Mouse (Mus musculus) forebrain, embryonic 15.5 days (tissue): ENCODE results near the gene Zswim8. TPM values are rescaled to one million over a fixed set of nuclear protein-coding genes. Genes with fewer than 3 reads are reported as not detected.

Source experiments
- ATAC-seq: fragments of 200-750 bp; cut with Nextera tagmentation; replicated peaks from 2 replicates; pipeline ENCODE4 v1.8.0; 2017; ENCODE audit warnings: mild to moderate bottlenecking, moderate TSS enrichment, moderate library complexity
- H3K27ac ChIP-seq: fragments of 300-500 bp; sonication (generic); replicated peaks from 2 replicates; pipeline ENCODE4 v1.5.1; 2015; ENCODE audit warnings: mild to moderate bottlenecking, inconsistent platforms
- H3K27me3 ChIP-seq: fragments of 300-500 bp; sonication (generic); 2 replicates; pipeline ENCODE4 v1.6.1; 2015; ENCODE audit warnings: inconsistent platforms
- H3K36me3 ChIP-seq: fragments of 300-500 bp; sonication (generic); 2 replicates; pipeline ENCODE4 v1.6.1; 2015; ENCODE audit warnings: mild to moderate bottlenecking, inconsistent platforms
- H3K4me1 ChIP-seq: fragments of 300-500 bp; sonication (generic); 2 replicates; pipeline ENCODE4 v1.6.1; 2015; ENCODE audit warnings: inconsistent platforms
- H3K4me2 ChIP-seq: fragments of 300-500 bp; sonication (generic); replicated peaks from 2 replicates; pipeline ENCODE4 v1.6.1; 2015; ENCODE audit warnings: mild to moderate bottlenecking, inconsistent platforms
- H3K4me3 ChIP-seq: fragments of 300-500 bp; sonication (generic); 2 replicates; pipeline ENCODE4 v1.5.1; 2015; ENCODE audit warnings: mild to moderate bottlenecking, inconsistent platforms
- H3K9ac ChIP-seq: fragments of 300-500 bp; sonication (generic); replicated peaks from 2 replicates; pipeline ENCODE4 v1.6.1; 2015; ENCODE audit warnings: mild to moderate bottlenecking, inconsistent platforms
- H3K9me3 ChIP-seq: fragments of 300-500 bp; sonication (generic); 2 replicates; pipeline ENCODE4 v1.6.1; 2016; ENCODE audit warnings: inconsistent platforms
- WGBS: fragments of 180-500 bp; shearing (Covaris S2); methylation state at CpG from one replicate; pipeline ENCODE4 v1.1.7; 2015; ENCODE audit warnings: mixed read lengths; 5-methylcytosine and 5-hydroxymethylcytosine counted together
- microRNA-seq: library from miRNA; unstranded; fragments of <30 nt; microRNA quantifications from one replicate; pipeline ENCODE4, GENCODE M21; 2016
- polyA plus RNA-seq: library from polyadenylated mRNA; unstranded; fragments of >200 nt; fragmentation: Nextera tagmentation; extraction: Ambion mirVana; gene quantifications from 2 replicates; pipeline ENCODE4 v1.2.1, GENCODE M21; 2015

Gene Zswim8
- polyA plus RNA-seq, 1 experiment from 2014 or later, result 46.1 TPM

DNA sequence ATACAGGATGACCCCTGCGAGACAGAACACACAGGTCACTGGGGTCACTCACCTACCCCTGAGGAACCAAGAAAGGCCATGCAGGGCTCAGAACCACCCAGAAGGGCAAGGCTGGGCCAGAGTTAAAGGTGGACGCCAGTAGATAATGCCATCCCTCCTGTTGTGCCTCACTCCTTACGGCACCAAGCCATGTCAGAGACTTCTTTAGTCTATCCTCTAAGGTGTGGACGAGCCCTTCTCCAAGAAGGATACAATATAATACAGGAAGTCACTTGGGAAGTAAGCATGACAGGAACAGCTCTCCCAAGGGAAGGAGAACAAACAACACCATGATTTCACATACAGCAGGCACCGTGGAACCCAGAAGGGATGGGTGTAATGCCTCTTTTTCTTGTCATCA lies 57.6 kb downstream of the Zswim8 start:
- no peak for ATAC-seq
- H3K27me3 ChIP-seq, result no peaks in the 10 kb centered on the region
- H3K4me1 ChIP-seq, result no peaks in the 10 kb centered on the region
- H3K4me2 ChIP-seq, result no peak overlapping the region
- WGBS, result 96% methylated on average over 5 of the region's 5 CpGs
- peaks cover 39% of the 10 kb centered on the region for H3K36me3 ChIP-seq
- H3K9ac ChIP-seq, result no peak overlapping the region
- no peaks in the 10 kb centered on the region for H3K9me3 ChIP-seq
- H3K27ac ChIP-seq, result no peak overlapping the region
- H3K4me3 ChIP-seq, result no peak overlapping the region

DNA sequence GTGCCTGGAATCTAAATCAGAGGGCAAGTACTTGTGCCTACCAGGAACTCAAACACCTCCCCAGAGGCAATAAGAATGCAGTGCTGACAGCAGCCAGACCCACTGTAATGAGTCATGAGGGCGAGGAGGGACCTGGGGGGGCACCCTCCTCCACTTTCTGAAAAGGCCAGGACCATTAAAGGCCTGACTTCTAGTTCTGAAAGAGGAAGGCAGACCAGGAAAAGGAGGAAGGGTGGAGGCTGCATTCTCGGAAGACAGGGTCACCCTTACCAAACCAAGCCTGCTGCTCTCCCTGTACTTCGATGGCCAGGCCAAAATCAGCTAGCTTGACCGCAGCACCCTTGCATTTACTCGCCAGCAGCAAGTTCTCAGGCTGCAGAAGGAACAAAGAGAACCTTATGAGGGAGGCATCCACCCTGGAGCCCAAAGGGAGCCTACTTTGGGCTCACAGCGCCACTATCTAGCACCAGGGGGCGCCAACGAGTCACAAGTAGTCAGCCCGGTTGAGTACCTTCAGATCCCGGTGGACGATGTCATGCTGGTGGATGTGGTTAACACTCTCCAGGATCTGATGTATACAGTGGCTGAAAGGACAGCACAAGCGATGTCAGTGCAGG lies 58.4 kb downstream of the Zswim8 start:
- H3K9ac ChIP-seq, result no peak overlapping the region
- H3K27ac ChIP-seq, result no peak overlapping the region
- H3K4me3 ChIP-seq, result no peak overlapping the region
- H3K4me2 ChIP-seq, result no peak overlapping the region
- H3K4me1 ChIP-seq, result no peaks in the 10 kb centered on the region
- no peaks in the 10 kb centered on the region for H3K9me3 ChIP-seq
- peak; percentile 75 for ATAC-seq
- WGBS, result 32% methylated on average over 12 of the region's 12 CpGs
- H3K27me3 ChIP-seq, result no peaks in the 10 kb centered on the region
- peaks cover 31% of the 10 kb centered on the region for H3K36me3 ChIP-seq

DNA sequence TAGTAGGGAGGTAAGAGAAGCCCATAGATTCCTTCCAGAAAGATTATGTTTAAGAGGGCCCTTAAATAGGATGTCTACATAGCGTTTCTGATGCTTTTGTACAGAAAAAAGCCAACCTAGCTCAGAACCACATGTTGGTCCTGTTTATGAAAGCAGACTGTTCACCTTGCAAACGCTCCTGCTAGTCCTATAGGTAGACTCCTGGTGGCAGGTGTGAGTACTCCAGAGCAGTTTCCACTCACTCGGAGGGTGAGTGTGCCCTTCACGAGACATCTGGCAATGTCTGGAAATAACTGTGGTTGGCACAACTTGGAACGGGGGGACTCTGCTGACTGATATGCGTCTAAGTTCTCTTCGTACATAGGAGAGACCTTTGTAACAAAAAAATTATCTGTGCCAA lies 60.6 kb downstream of the Zswim8 start:
- ATAC-seq, result no peak
- Histone ChIP-seq H3K4me1 (no peaks in the 10 kb centered on the region), H3K4me2 (no peak overlapping the region), H3K9me3 (no peaks in the 10 kb centered on the region), H3K9ac (no peak overlapping the region), H3K4me3 (no peak overlapping the region), H3K27ac (no peak overlapping the region), H3K36me3 (peaks cover 29% of the 10 kb centered on the region), H3K27me3 (no peaks in the 10 kb centered on the region)
- WGBS, result 93% methylated on average over 7 of the region's 7 CpGs

DNA sequence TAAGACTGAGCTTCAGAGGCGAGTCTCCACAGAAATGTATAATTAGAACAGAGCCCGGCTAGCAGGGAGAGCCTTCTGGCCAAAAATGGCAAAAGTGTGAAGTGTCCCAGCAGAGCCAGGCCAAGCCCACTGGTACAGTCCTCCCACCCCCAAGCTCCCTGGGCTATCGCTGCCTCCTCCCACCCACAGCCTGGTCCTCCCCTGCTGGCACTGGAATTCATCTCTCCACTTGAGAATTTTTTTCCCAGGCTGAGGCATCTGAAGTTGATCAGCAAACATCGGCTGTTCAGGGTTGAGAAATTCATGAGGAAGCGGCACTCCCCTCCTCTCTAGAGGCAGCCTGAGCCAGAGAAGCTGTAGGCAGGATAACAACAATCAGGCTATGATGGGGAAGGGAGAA lies 61.2 kb downstream of the Zswim8 start:
- Histone ChIP-seq H3K27ac (no peak overlapping the region), H3K9me3 (no peaks in the 10 kb centered on the region), H3K4me2 (no peak overlapping the region), H3K27me3 (no peaks in the 10 kb centered on the region), H3K36me3 (peaks cover 23% of the 10 kb centered on the region), H3K4me3 (no peak overlapping the region), H3K4me1 (no peaks in the 10 kb centered on the region), H3K9ac (no peak overlapping the region)
- 78% methylated on average over 5 of the region's 5 CpGs for WGBS
- no peak for ATAC-seq

DNA sequence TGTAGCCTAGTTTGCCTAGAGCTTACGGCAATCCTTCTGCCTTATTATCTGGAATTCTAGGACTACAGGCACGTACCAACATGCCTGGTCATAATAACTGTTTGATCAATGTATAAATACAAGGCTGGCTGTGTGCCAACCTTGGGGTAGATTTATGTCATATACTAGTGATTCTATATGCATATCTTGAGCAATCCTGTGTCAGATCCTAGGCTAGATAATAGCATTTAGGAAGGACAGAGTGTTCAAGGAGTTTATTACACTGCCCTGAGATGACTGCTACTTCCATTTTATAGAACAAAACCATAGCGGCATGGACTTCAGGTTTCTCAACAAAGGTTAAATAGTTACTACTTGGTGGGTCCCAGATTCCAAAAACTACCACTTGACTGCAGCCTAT lies 64.6 kb downstream of the Zswim8 start:
- ATAC-seq, result no peak
- 92% methylated on average over 3 of the region's 3 CpGs for WGBS
- Histone ChIP-seq H3K27ac (no peak overlapping the region), H3K4me2 (no peak overlapping the region), H3K9ac (no peak overlapping the region), H3K4me3 (no peak overlapping the region), H3K4me1 (no peaks in the 10 kb centered on the region), H3K27me3 (no peaks in the 10 kb centered on the region), H3K9me3 (no peaks in the 10 kb centered on the region), H3K36me3 (peaks cover 6% of the 10 kb centered on the region; the same call in 1 of the 2 replicates)

DNA sequence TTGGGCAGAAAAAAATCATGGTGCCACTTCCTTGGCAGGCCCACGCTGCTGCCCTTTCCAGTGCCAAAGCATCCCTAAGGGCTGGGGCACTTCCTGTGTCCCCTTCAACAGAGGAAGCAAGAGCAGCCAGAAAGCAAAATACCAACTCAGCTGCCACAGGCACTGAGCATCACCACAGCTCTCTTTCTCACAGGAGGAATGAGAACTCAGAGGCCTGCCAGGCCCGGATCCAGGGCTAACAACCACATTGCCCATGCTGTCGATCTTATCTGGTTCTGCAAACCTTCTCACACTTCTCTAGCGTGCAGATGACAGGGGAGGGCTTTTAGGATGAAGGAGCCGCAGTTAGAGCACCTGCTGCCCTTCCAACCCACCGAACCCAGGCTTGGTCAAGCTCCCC lies 65.5 kb downstream of the Zswim8 start:
- no peak overlapping the region for H3K4me3 ChIP-seq
- no peaks in the 10 kb centered on the region for H3K27me3 ChIP-seq
- ATAC-seq, result no peak
- 81% methylated on average over 6 of the region's 6 CpGs for WGBS
- peaks cover 11% of the 10 kb centered on the region for H3K36me3 ChIP-seq
- no peak overlapping the region for H3K9ac ChIP-seq
- H3K9me3 ChIP-seq, result no peaks in the 10 kb centered on the region
- no peak overlapping the region for H3K27ac ChIP-seq
- no peaks in the 10 kb centered on the region for H3K4me1 ChIP-seq
- no peak overlapping the region for H3K4me2 ChIP-seq

Small RNA genes lying within 50 kb of the gene (microRNA-seq; reads per million reads assigned to microRNA genes)
- gene Mir6946, result 1.1 reads per million

Other genes with a start within 250 kb of the Zswim8 start
- gene Anxa7, start 227.4 kb upstream of the Zswim8 start, polyA plus RNA-seq, result 14.1 and 15.8 TPM in 2 replicates
- 0.62 and 0.84 TPM in 2 replicates for gene Mss51, start 210.7 kb upstream of the Zswim8 start, polyA plus RNA-seq
- 79.6 and 89.0 TPM in 2 replicates for gene Ppp3cb, start 161.0 kb upstream of the Zswim8 start, polyA plus RNA-seq
- gene Usp54, start 66.5 kb upstream of the Zswim8 start, polyA plus RNA-seq, result 9.0 and 10.1 TPM in 2 replicates
- gene Myoz1, start 51.0 kb upstream of the Zswim8 start, polyA plus RNA-seq, result not detected in 2 replicates
- gene Synpo2l, start 39.2 kb upstream of the Zswim8 start, polyA plus RNA-seq, result 0.11 and 0.17 TPM in 2 replicates
- gene Sec24c, start 33.2 kb upstream of the Zswim8 start, polyA plus RNA-seq, result 83.9 and 85.5 TPM in 2 replicates
- 23.1 and 23.9 TPM in 2 replicates for gene Fut11, start 12.6 kb upstream of the Zswim8 start, polyA plus RNA-seq
- gene Chchd1, start 4.5 kb upstream of the Zswim8 start, polyA plus RNA-seq, result 213 TPM in 2 replicates
- gene Ndst2, start 27.0 kb downstream of the Zswim8 start, polyA plus RNA-seq, result 15.7 and 16.9 TPM in 2 replicates
- gene Camk2g, start 86.5 kb downstream of the Zswim8 start, polyA plus RNA-seq, result 86.8 and 95.6 TPM in 2 replicates
- gene Plau, start 129.1 kb downstream of the Zswim8 start, polyA plus RNA-seq, result 0.27 and 0.28 TPM in 2 replicates
- 9.0 and 10.9 TPM in 2 replicates for gene Vcl, start 221.8 kb downstream of the Zswim8 start, polyA plus RNA-seq